11 mouse cellular contexts compared by ENCODE assay signal in genomic region chr13:56163751-56164150, GRCm38 (mm10). TPM values are rescaled to one million over a fixed set of nuclear protein-coding genes. Genes with fewer than 3 reads are reported as not detected.
DNase-seq lines count a peak whose midpoint lies in the region.
"Had no signal": no experiment of that assay in that cellular context is flagged by ENCODE, and none has a peak within 500 bp of the region (broad histone marks: within the 10 kb centered on the region; RNA-seq: fewer than 3 reads in every experiment).

No protein-coding gene starts in this region.

- peaks cover 91% of the 10 kb centered on the region for H3K4me1 ChIP-seq in limb, embryonic 10.5 days

- H3K27ac ChIP-seq in limb, embryonic 10.5 days: peak overlapping the region; percentile 95
- H3K27ac ChIP-seq: neural tube, embryonic 15.5 days had no signal

- peak; percentile 16 for DNase-seq in adrenal gland, postnatal 25 days
- no peak for DNase-seq in adrenal gland, postnatal 4 days (ENCODE audit: low spot score in 2 of 2)
- DNase-seq in urinary bladder, postnatal 4 days (ENCODE audit: low spot score in 2 of 2): peak; percentile 65 to 75
- DNase-seq in urinary bladder, adult 18-20 months (ENCODE audit: low spot score in 2 of 2): no peak
- DNase-seq in limb, embryonic 10.5 days (ENCODE audit: low spot score): no peak
- peak; percentile 75 for DNase-seq in skeletal muscle tissue, adult 2 months (ENCODE audit: low read depth, low spot score)
- no peak for DNase-seq in frontal cortex, postnatal 25 days (ENCODE audit: low spot score in 2 of 2)
- DNase-seq in thymus, postnatal 25 days: no peak
- DNase-seq: B cell, adult 2 months; cerebellum, adult 11 months had no signal

- no peaks in the 10 kb centered on the region for H3K27me3 ChIP-seq in limb, embryonic 10.5 days (ENCODE audit: low read depth, poor library complexity, severe bottlenecking)
- H3K27me3 ChIP-seq: neural tube, embryonic 15.5 days had no signal

- no peaks in the 10 kb centered on the region for H3K36me3 ChIP-seq in limb, embryonic 10.5 days
- H3K36me3 ChIP-seq: neural tube, embryonic 15.5 days had no signal

- H3K9me3 ChIP-seq in limb, embryonic 10.5 days (replicated peaks): no peaks in the 10 kb centered on the region
- H3K9me3 ChIP-seq: neural tube, embryonic 15.5 days had no signal

- H3K4me3 ChIP-seq in limb, embryonic 10.5 days: no peak overlapping the region
- H3K4me3 ChIP-seq: neural tube, embryonic 15.5 days had no signal

- 80% methylated on average over 6 of the region's 6 CpGs for WGBS in limb, embryonic 10.5 days

RNA-seq across cellular contexts. Expression of gene Tifab, which starts 14.9 kb away (rescaled TPM):
- 1.1 and 1.5 TPM in 2 replicates for total RNA-seq in adrenal gland, postnatal 25 days (2021)
- 1 to 10 TPM; 1.4 to 1.8 TPM for total RNA-seq in adrenal gland, postnatal 4 days (2021)
- 0.63 and 1.2 TPM in 2 replicates for polyA plus RNA-seq in limb, embryonic 10.5 days (2016; fragmentation: Nextera tagmentation; extraction: Ambion mirVana)

RNA-seq across cellular contexts. Expression of gene H2afy, which starts 27.6 kb away (rescaled TPM):
- total RNA-seq in adrenal gland, postnatal 25 days (2021): 128 and 133 TPM in 2 replicates
- 100 to 1,000 TPM; 164 to 176 TPM for total RNA-seq in adrenal gland, postnatal 4 days (2021)
- 642 and 645 TPM in 2 replicates for polyA plus RNA-seq in limb, embryonic 10.5 days (2016; fragmentation: Nextera tagmentation; extraction: Ambion mirVana)

Comparison
In these comparisons a context has a peak if more than half of its experiments do, and no peak if none do; other contexts are left out.
1. DNase-seq: peak in adrenal gland, postnatal 25 days (single experiment), urinary bladder, postnatal 4 days (2 of 2) and skeletal muscle tissue, adult 2 months (single experiment); none in adrenal gland, postnatal 4 days (0 of 2), urinary bladder, adult 18-20 months (0 of 2), limb, embryonic 10.5 days (single experiment), frontal cortex, postnatal 25 days (0 of 2) and thymus, postnatal 25 days (single experiment).